Mouse (Mus musculus) bone marrow, adult 2 months (tissue): ENCODE data around the gene Zpbp.

ENCODE experiments used
- CTCF ChIP-seq: fragments of 200-500 bp; IDR thresholded peaks from 2 replicates; pipeline ENCODE4 v1.5.1; 2011; ENCODE audit warnings: low read length, control low read depth; ENCODE audit not compliant: control insufficient read depth, insufficient read depth
- POLR2A ChIP-seq: fragments of 200-500 bp; IDR thresholded peaks from 2 replicates; pipeline ENCODE4 v1.6.1; 2011; ENCODE audit warnings: low read depth, mild to moderate bottlenecking, control low read depth, low read length, borderline replicate concordance; ENCODE audit not compliant: control insufficient read depth

- TF ChIP-seq CTCF (no peak), POLR2A (no peak)
Observed at GRCm38 (mm10) chr11:11455037-11455436, 7.2 kb downstream of the Zpbp start.
